Mouse (Mus musculus) left cerebral cortex, adult 8-10 months (tissue): ENCODE measurements at regions not wholly inside any gene's neighbourhood (a gene's known extent, or its start where the extent isn't known, plus 50 kb on each side); places are given as distances from the start of the nearest gene placed in this dataset.

Source experiments
- DNase-seq, 2 experiments: peaks; one replicate each; pipeline ENCODE4 v3.0.0; 2022; ENCODE audit warnings: low spot score in 2 of 2

DNA sequence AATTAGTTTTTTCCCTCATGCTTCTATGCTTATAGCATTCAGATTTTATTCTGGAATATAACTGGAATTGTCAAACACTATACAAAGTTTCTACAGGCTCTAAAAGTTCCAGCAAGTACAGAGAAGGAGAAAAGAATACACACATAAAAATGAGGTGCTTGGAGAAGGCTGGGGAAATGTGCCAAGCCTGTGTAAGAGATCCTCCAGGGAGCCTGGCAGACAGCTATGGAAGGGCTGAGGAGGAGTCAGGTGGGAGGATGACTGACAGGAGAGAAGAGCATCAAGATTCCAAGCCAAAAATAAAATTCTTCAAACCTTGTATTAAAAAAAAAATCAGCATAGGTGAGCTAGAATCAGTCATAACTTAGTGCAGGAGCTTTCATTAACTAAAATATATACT, 1140.3 kb downstream of the Gm9008 start:
- peak in 1 of 2 experiments; percentile 39 for DNase-seq

DNA sequence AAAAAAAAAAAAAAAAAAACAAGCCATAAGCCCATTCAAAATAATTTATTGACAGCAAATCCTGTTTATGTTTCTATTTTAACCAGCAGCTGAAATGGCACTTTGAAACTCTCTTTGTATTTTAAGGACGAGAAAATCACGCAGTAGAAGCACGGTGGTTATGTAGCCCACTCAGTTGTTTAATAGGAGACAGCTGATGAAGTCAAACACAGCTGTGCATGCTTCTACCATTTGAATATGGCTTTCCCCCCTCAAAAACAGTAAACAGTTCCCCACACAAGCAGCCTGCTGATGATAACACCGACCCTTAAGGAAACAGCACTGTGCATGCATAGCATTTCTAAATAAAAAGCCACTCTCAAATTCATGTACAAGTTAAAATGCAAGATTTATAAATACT, 1156.5 kb downstream of the Gm9008 start:
- no peak for DNase-seq
